Mouse (Mus musculus): ENCODE measurements around the gene Dnaic1.

Gene Dnaic1

DNA sequence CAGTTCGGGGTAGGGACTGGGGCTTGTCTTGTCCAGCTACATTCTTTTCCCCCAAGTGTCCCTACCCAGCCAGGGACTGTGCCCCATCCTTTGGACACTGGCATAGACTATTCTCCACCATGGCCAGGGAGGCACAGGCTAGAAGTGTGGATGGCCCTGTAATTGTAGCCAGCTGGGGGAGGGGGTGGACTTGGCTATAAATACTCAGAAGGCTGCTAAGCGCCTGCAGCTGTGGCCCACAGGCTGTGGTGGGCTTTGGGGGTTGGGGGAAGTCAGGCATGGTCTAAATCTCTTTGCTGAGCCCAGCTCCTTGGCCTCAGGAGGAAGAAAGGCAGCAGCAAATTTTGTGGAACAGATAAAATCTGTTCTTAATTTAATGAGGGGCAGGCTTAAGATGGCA lies 66.3 kb downstream of the Dnaic1 start:
- DNase-seq (ENCODE audit: low spot score): no peak

DNA sequence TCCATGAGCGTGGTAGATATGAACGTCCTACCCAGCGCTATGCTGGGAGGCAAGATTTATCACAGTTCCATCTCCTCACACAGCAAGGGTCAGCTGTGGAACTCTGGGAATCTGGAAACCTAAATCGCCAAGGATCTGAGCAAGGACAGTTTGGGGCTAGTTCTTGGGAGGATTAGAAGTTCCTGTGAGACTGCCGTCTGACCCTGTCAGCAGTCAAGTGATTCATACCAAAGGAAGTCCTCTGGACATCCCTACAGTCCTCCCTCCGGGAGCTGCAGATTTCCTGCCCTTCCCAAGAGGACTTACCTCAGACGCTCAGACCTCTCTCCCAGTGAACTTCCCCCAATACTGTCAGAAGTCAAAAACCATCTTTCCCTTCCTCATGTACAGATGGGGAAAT lies 66.8 kb downstream of the Dnaic1 start:
- peak; percentile 34 for DNase-seq (ENCODE audit: low spot score)

DNA sequence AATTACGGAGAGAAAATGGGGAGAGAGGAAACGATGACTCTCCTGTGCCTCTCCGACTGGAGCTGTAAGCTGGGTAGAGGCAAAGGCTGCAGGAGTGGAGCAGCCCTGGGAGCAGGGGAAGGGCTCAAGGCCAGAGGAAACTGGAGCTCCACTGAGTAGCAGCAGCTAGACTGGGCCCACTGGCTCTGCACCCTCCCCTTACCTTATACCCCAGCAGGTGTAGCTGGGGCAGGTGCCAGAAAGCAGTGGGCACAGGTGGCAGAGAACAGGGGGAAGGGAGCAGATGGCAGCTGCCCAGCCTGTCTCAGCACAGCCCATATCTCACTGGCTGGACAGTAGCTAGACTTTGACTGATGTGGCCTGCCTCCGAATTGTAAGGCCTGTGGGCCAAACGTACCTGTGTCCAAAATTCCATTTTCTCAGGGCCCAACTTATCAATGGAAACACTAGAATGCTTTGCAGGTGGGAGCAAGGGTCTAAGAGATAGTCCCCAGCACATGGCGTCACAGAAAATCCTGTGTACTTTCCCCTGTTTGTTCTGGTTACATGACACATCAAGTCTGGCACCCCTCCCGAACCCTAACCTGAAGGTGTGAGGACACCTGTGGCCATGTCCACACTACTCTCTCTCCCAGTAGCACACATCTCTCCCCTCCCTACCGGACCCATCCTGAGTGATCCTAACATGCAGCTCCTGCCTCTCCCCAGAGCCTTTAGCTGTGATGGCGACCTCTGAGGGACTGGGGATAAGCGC lies 67.5 kb downstream of the Dnaic1 start:
- no peak for DNase-seq (ENCODE audit: low spot score)

DNA sequence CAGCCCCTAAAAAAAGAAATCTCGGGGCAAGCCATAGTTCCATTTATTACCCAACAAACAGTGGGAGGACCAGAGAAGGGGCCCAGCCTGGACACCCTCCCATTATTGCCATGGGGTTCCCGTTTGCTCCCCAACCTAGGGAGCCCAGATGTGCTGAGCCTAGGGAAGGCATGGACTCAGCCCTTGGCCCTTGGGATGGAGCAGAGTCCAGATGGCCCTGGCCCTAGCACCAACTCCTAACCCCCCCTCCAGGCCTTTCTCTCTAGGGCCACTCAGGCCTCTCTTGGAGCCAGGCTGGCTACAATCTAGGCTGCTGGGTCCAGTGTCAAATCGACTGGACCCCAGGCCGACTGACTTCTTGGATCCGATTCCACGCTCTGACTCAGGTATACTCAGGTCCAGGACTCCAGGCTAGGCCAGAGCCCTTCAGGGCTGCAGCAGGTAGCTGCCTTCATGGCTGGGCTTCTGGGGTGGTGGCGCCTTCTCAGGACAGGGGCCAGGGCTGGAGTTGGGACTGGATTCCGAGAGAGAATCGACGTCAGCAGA lies 68.7 kb downstream of the Dnaic1 start:
- no peak for DNase-seq (ENCODE audit: low spot score)

DNA sequence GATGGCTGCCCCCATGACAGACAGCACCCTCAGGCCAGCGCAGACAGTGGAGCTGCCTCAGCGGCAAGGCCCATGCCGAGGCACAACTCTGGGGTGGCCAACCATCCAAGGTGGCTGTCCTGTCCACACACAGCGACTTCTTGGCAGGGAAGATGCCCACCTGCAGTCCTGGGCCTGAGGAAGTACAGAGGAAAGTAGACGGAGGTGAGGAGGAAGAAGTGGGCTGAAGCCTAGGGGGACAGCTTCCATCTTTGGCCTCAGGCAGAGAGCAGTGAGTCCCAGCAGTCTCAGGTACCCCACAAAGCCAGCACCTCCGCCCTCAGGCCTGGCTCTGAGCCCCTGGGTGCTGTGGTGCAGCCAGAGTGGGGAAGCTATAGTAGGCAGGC lies 69.2 kb downstream of the Dnaic1 start:
- DNase-seq (ENCODE audit: low spot score): no peak

DNA sequence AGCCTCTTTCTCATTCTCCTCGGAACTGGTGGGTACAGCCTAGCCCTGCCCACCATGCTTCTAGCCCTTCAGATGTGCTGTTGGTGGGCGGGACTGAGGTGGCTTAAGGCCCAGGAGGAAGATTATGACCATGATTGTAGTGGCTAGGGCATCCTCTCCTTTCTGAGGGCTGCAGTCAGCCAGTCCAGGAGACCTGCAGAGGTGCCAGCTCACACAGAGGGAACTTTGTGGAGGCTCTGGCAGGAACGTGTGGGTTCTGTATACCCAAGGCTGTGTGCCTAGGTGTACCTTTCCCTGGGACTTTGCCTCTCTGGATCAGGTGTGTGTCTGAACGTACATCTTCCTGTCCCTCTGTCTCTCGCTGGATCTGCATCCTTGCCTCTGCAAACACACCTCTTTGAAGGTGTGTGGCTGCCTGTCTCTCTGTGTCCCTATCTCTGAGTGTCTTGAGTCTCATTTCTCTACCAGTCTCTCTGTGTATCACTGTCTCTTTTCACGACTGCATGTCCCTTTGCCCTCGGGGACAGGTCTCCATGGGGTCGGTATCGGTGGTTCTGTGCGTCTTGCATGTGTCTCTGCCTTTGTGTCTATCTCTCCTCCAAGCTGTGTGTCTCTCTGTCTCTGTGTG lies 69.8 kb downstream of the Dnaic1 start:
- no peak for DNase-seq (ENCODE audit: low spot score)

DNA sequence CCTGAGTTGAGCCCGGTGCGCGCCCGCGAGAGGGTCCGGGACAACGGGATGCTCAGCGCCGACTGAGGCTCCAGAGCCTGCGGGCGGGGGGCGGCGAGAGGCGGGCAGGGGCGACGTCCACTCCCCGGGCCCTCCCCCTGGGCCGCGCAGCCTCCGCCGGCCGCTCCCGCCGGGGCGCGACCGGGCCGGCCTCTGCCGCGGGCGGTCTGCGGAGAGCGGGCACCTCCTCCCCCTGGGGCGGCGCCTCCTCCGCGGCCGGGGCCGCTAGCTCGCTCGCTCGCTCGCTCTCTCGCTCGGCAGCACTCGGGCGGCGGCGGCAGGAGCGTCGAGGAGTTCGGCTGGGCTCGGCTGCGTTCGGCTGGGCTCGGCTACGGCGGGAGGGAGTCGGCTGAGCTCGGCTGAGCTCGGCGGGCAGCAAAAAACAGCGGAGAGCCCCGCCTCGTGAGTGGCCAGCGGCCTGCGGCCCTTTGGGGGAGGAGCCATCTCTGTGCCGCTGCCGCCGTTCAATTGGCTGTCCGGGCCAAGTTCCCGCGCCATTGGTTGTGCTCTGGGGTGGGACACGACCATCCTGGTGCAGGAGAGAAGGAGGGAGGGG lies 70.4 kb downstream of the Dnaic1 start, which contains the start of gene Enho:
TSS of gene Enho (minus strand) at position 412 of the 595 bp plus-strand sequence.
- DNase-seq (ENCODE audit: low spot score): peak; percentile 93

DNA sequence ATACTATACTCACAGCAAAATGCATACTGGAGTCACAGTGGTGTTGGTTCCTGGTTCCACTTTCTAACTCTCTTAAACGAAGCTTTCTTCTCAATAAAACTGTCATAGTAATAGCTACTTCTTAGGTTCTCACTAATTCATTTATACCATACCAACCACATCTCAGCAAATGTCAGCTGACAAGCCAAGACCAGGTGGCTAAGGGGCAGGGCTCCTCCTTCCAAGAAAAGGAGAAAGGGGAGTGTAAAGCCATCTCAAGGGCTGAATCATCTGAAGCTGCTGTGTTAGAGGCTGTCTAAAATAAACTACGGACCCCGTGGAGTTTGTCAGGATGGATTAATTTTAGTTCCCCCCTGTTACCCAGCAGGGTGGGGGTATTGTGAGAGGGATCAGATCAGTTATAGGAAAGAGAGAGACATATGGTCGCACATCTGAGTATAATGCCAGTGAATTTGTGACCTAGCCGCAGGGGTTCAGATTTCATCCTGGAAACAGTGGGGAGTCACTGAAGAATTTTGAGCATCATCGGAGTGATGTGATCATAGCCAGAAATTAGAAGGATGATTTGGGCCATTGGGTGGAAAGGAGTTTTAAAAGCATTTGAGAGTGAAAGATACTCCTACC lies 71.7 kb downstream of the Dnaic1 start:
- no peak for DNase-seq (ENCODE audit: low spot score)

DNA sequence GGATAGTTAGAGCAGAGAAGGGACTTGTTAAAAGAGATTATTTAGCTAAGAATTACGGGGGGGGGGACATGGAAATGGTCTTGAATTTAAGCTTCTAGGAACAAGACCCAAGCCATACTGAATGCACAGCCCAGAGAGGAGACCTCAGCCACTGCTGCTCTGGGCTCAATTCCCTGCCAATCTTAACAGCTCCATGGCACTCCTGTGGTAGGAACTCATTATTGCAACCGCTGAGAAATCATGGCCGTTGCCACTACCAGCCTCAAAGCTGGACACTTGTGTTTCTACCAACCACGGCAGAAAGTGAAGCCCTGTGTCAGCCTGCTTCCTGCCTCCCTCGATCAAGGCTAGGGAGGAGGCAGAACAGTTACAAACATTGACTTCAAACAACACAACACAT lies 75.9 kb downstream of the Dnaic1 start:
- peak; percentile 60 for DNase-seq (ENCODE audit: low spot score)

DNA sequence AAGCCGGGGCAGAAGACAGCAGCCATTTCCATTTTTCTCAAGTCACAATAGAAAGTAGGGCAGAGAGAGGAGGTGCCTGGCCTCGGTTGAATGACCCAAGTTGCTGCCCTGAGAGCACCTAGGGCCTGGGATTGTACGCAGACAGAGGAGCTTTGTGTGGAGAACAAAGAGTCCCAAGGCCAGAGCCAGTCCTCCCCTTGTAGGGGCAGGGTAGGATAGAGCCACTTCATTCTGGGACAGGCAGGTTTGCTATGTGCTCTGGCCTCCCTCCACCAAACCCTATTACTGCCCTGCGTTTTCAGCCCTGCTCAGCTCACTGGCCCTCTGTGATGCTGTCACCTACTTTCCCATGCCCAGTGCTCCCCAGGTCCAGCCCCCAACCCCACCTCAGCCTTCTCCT lies 78.6 kb downstream of the Dnaic1 start:
- no peak for DNase-seq (ENCODE audit: low spot score)

DNA sequence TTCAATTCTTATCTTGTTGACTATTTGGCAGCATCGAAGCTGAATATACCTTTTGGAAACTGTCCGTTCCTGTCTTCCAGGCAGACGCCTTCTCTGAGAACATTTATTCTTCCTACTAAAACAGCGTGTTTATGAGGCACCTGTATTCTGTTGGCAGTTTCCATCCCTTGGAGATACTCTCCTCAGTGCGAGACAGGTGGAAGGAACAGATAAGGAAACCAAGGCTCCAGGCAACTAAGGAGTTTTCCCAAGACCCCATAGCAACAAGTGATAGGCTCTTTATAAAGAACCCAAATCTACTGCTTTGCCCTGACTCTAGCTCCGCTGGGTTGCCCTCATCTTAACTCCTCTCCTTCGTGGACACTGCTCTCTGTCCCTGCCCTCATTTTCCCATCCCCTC lies 79.1 kb downstream of the Dnaic1 start:
- no peak for DNase-seq (ENCODE audit: low spot score)

DNA sequence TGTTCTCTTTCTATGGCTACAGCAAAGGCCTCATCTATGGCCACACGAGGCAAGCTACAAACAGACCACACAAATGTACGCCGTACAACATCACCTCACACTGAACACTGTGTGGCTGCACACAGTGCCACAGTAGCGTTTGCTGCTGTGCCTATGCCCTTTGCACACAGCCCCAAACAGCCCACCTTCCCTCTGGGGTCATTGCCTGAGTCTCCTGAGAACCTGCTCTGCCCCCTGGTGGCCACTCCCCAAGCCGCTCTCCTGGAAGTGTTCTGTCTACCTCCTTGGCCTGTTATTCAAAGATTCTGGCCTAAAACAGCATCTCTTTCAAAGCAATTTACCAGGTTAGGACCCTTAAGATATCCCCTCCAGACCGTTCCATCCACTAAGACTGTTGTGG lies 83.7 kb downstream of the Dnaic1 start:
- DNase-seq (ENCODE audit: low spot score): peak; percentile 72

DNA sequence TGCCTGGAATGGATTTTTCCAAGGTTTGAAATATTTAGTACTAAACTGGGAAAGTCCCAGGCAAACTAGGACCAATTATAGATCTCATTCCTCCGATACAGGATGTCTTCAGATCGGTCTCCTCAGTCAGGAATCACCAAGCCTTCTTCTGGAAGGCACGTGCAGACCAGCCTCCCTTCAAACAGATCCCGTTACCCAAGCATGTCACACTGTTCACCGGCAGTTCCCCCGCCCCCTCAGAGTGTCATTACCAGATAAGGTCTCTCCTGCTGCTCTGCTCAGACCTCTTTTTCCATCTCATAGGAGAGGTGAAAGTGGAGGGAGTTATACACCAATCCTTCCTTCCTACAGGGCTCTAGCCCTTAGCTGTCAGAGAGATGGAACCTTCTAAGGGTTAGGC lies 84.2 kb downstream of the Dnaic1 start:
- no peak for DNase-seq (ENCODE audit: low spot score)

DNA sequence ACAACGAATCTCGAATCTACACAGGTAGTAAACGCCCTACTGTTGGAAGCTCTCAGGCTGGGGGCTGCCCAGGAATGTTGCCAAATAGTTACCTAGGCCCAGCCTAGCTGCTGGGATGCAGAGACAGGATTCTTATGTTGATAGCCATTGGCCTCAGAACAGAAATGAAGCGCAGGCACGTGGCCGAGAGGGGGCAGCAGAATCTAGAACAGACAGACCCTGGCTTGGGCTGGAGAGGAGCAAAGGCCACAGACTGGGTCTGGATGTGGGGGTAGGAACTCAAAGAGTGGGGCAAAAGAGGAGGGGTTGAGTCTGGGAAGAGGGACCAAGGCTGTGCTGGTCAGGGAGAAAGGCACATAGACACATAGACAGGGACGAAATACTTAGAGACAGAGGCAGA lies 84.6 kb downstream of the Dnaic1 start:
- DNase-seq (ENCODE audit: low spot score): peak; percentile 63

DNA sequence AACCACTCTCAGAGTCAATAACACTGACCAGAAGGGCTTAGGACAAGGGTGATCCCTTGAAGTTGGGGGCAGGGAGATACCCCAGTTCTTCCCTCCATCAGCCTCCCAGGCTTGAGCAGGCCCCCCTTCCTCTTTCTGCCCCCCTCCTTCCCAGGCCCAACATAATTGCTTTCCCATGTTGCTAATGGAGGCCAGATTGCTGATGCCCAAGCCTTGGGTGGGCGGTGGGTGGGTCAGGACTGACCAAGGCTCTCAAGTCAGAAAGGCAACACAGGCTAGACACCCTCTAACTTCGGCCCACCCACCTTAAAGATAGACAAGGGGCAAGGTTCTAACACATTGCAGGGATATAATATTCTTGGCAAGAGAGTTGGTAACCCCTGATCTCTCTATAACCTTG lies 86.0 kb downstream of the Dnaic1 start:
- DNase-seq (ENCODE audit: low spot score): no peak

DNA sequence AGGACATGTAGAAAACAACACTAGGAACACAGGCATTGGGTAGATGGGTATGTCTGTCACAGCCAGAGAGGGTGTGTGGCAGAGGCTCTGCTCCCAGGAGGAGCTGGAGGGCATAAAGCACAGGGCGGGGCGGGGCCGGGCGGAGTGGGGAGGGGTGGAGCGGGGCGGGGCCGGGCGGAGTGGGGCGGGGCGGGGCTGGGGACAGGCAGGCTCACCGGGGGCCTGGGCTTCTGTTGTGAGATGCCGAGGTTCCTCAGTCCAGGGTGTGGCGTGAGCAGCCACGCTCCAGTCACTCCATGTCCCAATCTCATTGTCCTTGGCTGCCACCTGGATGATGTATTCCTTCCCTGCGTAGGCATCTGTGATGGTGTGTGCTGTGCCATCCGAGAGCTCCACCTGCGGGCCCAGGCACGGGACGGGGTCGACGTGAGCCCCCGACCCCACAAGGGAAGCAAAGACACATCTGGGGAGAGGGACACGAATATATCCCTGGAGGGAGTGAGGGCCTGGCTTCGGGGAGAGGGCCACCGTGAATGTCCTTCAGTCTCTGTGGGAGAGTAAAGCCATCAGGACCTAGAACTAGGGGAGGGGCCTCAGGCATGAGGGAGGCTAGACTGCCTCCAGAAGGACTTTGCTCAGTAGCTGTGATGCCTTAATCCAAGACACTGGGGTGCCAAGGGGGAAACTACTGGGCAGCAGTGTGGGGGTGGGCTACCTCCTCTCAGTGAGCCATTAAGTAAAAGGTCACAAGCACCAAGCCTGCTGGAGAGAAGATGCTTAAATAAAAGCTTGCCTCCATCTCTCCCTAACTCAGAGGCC lies 89.2 kb downstream of the Dnaic1 start:
- peak; percentile 69 for DNase-seq (ENCODE audit: low spot score)

DNA sequence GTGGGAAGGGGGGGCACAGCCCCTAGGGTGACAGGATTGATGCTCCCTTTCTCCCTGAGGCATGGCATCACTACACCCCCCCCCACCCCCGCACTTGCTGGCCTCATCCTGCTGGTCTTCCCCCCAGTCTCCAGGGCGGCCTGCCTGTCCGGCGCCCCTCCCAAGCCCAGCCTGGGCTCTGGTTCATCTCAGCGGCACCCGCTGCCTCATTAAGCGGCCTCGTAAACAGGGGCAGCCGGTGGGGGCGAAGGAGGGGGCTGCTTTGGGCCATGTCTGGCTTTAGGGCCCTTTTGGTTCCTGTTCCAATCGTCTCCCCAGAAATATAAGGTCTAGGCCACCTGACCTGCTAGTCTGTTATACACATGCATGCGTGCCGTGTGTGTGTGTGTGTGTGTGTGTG lies 90.0 kb downstream of the Dnaic1 start:
- no peak for DNase-seq (ENCODE audit: low spot score)

DNA sequence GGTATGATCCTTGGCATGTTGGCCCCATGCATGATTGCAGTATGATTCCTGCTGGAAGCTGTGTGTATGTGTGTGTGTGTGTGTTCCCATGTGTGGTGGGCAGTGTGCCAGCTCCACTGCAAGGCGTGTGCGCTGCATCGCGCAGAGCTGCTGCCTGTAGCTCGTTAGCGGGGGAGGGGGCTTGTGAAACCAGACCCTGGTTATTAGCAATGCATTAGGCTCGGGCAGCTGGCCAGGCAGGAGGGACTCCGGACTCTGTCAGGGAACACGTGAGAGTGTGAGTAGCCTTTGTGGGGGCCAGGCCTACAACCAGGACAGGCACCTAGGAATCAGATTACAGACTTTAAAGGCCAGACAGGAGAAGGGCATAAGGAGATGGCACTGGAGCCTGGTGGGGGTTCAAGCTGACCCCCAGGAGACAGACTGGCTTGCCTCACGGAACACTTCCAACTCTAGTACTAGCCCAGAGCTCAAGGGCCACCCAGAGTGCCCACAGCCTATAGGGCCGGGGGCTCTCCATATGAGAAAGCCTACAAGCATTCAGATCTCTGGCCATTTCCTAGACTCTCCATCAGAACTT lies 91.4 kb downstream of the Dnaic1 start:
- DNase-seq (ENCODE audit: low spot score): peak; percentile 90

DNA sequence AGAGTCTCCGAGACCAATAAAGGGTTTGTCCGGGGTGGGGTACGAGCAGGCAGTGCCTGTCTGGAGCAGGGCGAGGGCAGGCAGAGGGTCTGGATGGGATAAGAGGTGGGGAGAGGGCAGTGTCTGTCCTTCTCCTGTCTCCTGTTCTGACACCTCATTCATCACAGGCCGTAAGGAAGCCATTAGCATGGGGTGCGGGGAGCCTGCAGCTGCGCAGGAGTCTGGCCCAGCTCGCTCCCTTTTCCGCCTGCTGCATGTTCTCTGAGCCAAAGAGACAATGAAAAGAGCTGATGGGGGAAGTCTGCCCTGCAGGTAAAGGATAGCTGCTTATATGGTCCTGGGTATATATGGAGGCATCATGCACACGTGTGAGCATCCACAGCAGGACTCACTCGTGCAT lies 93.1 kb downstream of the Dnaic1 start:
- no peak for DNase-seq (ENCODE audit: low spot score)

DNA sequence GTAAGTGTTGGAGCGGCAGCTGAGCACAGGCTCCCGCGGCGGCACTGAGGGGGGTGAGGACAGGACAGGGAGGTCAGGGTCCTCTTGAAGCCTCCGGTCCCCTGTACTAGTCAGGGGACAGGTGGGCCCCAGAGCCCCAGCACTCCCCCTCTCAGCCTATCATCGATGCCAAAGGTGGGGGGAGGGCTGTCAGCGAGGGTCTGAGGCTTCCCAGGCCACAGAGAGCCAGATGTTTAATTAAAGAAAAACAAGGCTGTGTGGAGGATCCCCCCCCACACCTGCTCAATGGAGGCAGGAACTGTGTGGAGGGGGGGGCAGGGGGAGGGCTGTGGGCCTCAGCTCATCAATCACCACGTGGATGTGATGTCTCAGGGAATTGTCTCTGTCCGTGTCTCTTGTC lies 94.0 kb downstream of the Dnaic1 start:
- DNase-seq (ENCODE audit: low spot score): no peak

DNA sequence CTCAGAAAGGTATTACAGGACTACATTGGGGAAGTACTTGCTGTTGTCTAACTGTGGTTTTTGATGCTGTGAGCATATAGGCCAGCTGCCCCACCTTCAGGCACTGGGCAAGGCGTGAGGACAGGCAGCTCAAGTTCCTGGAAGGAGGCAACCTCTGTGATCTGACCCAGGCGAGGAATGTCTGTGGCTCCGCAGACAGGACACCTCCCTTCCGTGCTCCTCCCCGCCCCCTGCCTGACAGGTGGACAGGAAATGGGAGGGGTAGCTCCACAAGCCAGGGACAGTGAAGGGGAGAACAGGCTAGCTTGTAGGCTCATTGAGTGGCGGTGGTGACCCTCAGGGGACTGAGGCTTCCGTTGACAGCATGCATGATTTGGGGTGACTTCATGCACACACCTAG lies 95.0 kb downstream of the Dnaic1 start:
- DNase-seq (ENCODE audit: low spot score): no peak
